Mouse (Mus musculus): ENCODE data around the gene Angpt4. TPM values are rescaled to one million over a fixed set of nuclear protein-coding genes. Genes with fewer than 3 reads are reported as not detected.
A peak's percentile ranks its signal among the peaks of the same experiment; 100 is the strongest.

The Angpt4 gene
- total and polyA plus RNA-seq, 2 experiments from 2014 or later: 0.12 TPM; not detected in 1

DNA sequence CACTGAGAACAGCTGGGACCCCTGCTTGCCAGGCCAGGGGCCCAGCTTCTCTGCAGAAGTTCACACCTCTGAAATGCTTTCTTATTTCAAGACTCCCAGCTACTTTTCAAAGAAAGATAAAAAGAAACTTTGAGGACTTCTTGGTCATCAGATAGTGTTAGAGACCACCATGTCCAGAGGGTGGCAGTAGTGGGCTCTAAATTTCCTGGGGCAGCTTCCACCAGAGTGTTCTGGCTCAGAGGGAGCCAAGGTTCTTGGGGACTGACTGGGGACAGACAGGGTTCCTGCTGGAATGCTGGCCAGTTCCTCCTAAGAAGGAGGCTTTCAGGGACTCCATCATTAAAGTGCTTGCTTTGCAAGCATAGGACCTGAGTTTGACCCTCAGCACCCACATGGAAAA lies 36.5 kb upstream of the Angpt4 start:
- no peak for DNase-seq (ENCODE audit: low spot score)
- H3K9ac ChIP-seq (replicated peaks; ENCODE audit: low read depth, low read length): no peak overlapping the region
- H3K4me3 ChIP-seq (ENCODE audit: low read depth, low read length): no peak overlapping the region
- no peak overlapping the region for H3K4me2 ChIP-seq (ENCODE audit: low read depth, low read length)
- H3K9me3 ChIP-seq (replicated peaks; ENCODE audit: control insufficient read depth, low read length): no peaks in the 10 kb centered on the region
- TF ChIP-seq EP300 (IDR thresholded peaks at IDR 0.05; ENCODE audit: low read depth) (no peak), CTCF (IDR thresholded peaks at IDR 0.05; ENCODE audit: low read depth) (peak; percentile 29; the same call in 1 of the 2 replicates)
- no peaks in the 10 kb centered on the region for H3K4me1 ChIP-seq (ENCODE audit: control insufficient read depth, insufficient read depth)
- H3K36me3 ChIP-seq (replicated peaks; ENCODE audit: control insufficient read depth, insufficient read depth, low read length): no peaks in the 10 kb centered on the region
- H3K27me3 ChIP-seq (ENCODE audit: control insufficient read depth, insufficient read depth, low read length): peaks cover 17% of the 10 kb centered on the region; the same call in 1 of the 2 replicates
- no peak overlapping the region for H3K27ac ChIP-seq (ENCODE audit: low read depth)
- ATAC-seq (ENCODE audit: insufficient read depth, low read depth): no peak

DNA sequence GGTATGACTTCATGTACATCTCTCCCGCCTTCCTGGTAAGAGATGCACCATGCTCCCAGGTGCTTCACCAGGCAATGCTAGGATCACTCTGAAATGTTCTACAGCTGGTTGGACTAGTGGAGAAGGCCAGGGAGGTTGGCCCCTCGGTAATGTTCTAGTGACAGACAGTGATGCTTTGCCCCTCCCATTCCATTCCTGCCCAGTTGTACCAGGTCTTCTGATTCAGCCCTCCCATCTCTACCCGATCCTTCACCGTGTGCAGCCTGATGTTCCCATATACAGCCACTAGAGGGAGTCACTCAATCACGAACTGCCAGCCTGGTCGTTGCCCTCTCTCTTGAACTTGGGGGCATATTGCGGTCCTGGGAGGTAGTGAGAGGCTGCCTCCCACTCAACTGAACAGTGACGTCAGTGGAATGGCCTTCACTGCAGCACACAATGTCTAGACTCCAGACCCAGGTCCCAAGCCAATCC lies 35.0 kb upstream of the Angpt4 start:
- H3K36me3 ChIP-seq (replicated peaks; ENCODE audit: control insufficient read depth, insufficient read depth, low read length): no peaks in the 10 kb centered on the region
- ATAC-seq (ENCODE audit: insufficient read depth, low read depth) (peak; percentile 65), DNase-seq (ENCODE audit: low spot score) (peak; percentile 51)
- TF ChIP-seq CTCF (IDR thresholded peaks at IDR 0.05; ENCODE audit: low read depth): peak; percentile 91
- no peak for TF ChIP-seq EP300 (IDR thresholded peaks at IDR 0.05; ENCODE audit: low read depth)
- no peaks in the 10 kb centered on the region for H3K4me1 ChIP-seq (ENCODE audit: control insufficient read depth, insufficient read depth)
- no peak overlapping the region for H3K4me2 ChIP-seq (ENCODE audit: low read depth, low read length)
- WGBS: 13% methylated on average over 8 of the region's 8 CpGs
- H3K4me3 ChIP-seq (ENCODE audit: low read depth, low read length): no peak overlapping the region
- H3K9me3 ChIP-seq (replicated peaks; ENCODE audit: control insufficient read depth, low read length): no peaks in the 10 kb centered on the region
- H3K27ac ChIP-seq (ENCODE audit: low read depth): no peak overlapping the region
- no peak overlapping the region for H3K9ac ChIP-seq (replicated peaks; ENCODE audit: low read depth, low read length)
- H3K27me3 ChIP-seq (ENCODE audit: control insufficient read depth, insufficient read depth, low read length): peaks cover 17% of the 10 kb centered on the region; the same call in 1 of the 2 replicates

DNA sequence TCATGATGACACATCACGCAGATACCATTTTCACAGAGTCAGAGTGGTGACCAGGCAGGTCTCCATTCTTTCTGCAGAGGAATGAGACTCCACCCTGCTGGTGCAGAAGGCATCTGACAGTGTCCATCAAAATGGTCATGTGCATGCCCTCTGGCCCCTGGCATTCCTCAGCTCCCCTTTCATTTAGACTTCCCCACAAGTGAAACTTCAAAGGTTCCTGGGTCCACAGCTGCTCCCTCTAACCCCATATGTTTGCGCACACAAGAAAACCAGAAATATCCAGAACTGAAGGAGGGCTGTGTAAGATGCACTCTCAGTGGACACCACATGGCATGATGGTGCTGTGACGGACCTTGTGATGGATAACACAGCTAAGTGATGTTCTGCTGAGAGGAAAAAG lies 32.4 kb upstream of the Angpt4 start:
- H3K9ac ChIP-seq (replicated peaks; ENCODE audit: low read depth, low read length): no peak overlapping the region
- WGBS: 56% methylated on average over 3 of the region's 3 CpGs
- no peaks in the 10 kb centered on the region for H3K4me1 ChIP-seq (ENCODE audit: control insufficient read depth, insufficient read depth)
- no peaks in the 10 kb centered on the region for H3K36me3 ChIP-seq (replicated peaks; ENCODE audit: control insufficient read depth, insufficient read depth, low read length)
- DNase-seq (ENCODE audit: low spot score) (no peak), ATAC-seq (ENCODE audit: insufficient read depth, low read depth) (no peak)
- no peaks in the 10 kb centered on the region for H3K9me3 ChIP-seq (replicated peaks; ENCODE audit: control insufficient read depth, low read length)
- no peak overlapping the region for H3K4me3 ChIP-seq (ENCODE audit: low read depth, low read length)
- no peak overlapping the region for H3K4me2 ChIP-seq (ENCODE audit: low read depth, low read length)
- H3K27ac ChIP-seq (ENCODE audit: low read depth): no peak overlapping the region
- 0 out of 2 replicates have a peak, but pooled peaks cover 13% of the 10 kb centered on the region for H3K27me3 ChIP-seq (ENCODE audit: control insufficient read depth, insufficient read depth, low read length)
- TF ChIP-seq CTCF (IDR thresholded peaks at IDR 0.05; ENCODE audit: low read depth): no peak
- no peak for TF ChIP-seq EP300 (IDR thresholded peaks at IDR 0.05; ENCODE audit: low read depth)

DNA sequence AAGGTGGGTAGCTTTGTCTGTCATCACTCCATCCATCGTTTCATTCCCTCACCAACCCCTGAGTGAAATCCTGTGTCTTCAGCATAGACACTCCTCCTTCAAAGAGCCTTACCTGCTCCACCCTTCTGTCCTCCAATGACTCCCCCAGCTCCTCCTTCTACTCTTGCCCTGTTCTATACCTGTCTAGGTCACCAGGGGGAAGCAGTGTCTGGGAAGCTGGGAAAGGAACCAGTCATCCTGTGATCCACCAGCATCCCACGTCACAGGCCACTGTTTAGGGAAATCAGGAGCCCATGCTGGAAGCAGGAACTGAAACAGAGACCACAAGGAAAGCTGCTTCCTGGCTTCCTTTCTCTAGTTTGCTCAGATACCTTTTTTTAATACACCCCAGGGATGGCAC lies 31.2 kb upstream of the Angpt4 start:
- ATAC-seq (ENCODE audit: insufficient read depth, low read depth) (no peak), DNase-seq (ENCODE audit: low spot score) (no peak)
- Histone ChIP-seq H3K4me1 (ENCODE audit: control insufficient read depth, insufficient read depth) (no peaks in the 10 kb centered on the region), H3K9ac (replicated peaks; ENCODE audit: low read depth, low read length) (no peak overlapping the region), H3K4me2 (ENCODE audit: low read depth, low read length) (no peak overlapping the region), H3K36me3 (replicated peaks; ENCODE audit: control insufficient read depth, insufficient read depth, low read length) (no peaks in the 10 kb centered on the region), H3K27ac (ENCODE audit: low read depth) (no peak overlapping the region), H3K27me3 (ENCODE audit: control insufficient read depth, insufficient read depth, low read length) (0 out of 2 replicates have a peak, but pooled peaks cover 6% of the 10 kb centered on the region), H3K9me3 (replicated peaks; ENCODE audit: control insufficient read depth, low read length) (no peaks in the 10 kb centered on the region), H3K4me3 (ENCODE audit: low read depth, low read length) (no peak overlapping the region)
- WGBS: 48% methylated on average over 2 of the region's 2 CpGs
- no peak for TF ChIP-seq EP300 (IDR thresholded peaks at IDR 0.05; ENCODE audit: low read depth)
- TF ChIP-seq CTCF (IDR thresholded peaks at IDR 0.05; ENCODE audit: low read depth): no peak

DNA sequence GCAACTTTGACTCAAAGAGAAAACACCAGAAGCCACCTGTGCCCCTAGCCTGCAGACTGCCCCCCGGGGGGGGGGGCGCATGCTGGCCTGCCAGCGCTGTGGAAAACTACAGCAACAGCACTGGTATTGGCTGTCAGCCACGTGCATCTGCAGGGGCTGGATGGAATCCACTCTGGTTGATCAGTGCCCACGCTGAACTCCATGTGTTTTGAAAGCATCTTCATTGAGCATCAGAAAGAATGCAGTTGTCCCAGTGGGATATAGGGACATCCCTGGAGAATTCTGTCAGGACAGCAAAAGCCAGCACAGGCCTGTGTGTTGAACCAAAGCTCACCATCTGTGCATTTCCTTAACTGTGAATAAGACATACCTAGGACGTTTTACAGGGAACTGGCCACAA lies 20.0 kb upstream of the Angpt4 start:
- no peak overlapping the region for H3K27ac ChIP-seq (ENCODE audit: low read depth)
- no peak overlapping the region for H3K4me2 ChIP-seq (ENCODE audit: low read depth, low read length)
- no peak for ATAC-seq (ENCODE audit: insufficient read depth, low read depth)
- no peak for TF ChIP-seq EP300 (IDR thresholded peaks at IDR 0.05; ENCODE audit: low read depth)
- TF ChIP-seq CTCF (IDR thresholded peaks at IDR 0.05; ENCODE audit: low read depth): no peak
- no peaks in the 10 kb centered on the region for H3K36me3 ChIP-seq (replicated peaks; ENCODE audit: control insufficient read depth, insufficient read depth, low read length)
- H3K9me3 ChIP-seq (replicated peaks; ENCODE audit: control insufficient read depth, low read length): no peaks in the 10 kb centered on the region
- H3K4me3 ChIP-seq (ENCODE audit: low read depth, low read length): no peak overlapping the region
- H3K9ac ChIP-seq (replicated peaks; ENCODE audit: low read depth, low read length): no peak overlapping the region
- DNase-seq (ENCODE audit: low spot score): no peak
- no peaks in the 10 kb centered on the region for H3K27me3 ChIP-seq (ENCODE audit: control insufficient read depth, insufficient read depth, low read length)
- 37% methylated on average over 5 of the region's 6 CpGs for WGBS
- no peaks in the 10 kb centered on the region for H3K4me1 ChIP-seq (ENCODE audit: control insufficient read depth, insufficient read depth)

DNA sequence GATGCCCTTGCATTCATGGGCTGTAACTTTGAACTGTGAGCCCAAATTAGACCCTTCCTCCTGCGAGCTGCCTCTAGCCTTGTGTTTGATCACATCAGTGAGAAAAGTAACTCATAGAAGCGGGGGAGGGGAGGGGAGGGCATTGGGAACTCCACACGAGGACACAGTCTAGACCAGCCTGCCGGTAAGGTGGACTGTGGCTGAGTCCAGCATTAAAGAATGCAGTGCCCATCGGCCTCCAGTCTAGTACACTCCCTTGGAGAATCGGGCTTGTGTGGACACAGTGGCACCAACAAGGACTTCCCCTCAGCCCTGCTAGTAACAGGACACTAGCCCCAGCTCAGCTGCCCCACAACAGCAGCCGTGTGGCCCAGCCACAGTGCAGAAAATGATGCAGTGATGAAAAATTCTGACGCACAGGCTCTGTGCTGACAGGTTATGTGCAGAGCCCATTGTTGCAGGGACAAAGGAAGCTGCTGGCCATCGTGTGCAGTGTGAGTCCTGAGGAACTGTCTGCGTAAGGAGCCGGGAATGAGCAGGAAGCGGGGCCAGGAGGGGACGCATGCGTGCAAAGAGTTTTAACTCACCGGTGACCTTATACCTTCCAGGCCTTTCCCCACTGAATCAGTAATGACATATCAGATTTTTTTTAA lies 17.8 kb upstream of the Angpt4 start:
- Histone ChIP-seq H3K4me2 (ENCODE audit: low read depth, low read length) (no peak overlapping the region), H3K27me3 (ENCODE audit: control insufficient read depth, insufficient read depth, low read length) (no peaks in the 10 kb centered on the region), H3K9ac (replicated peaks; ENCODE audit: low read depth, low read length) (no peak overlapping the region), H3K4me1 (ENCODE audit: control insufficient read depth, insufficient read depth) (no peaks in the 10 kb centered on the region), H3K27ac (ENCODE audit: low read depth) (no peak overlapping the region), H3K36me3 (replicated peaks; ENCODE audit: control insufficient read depth, insufficient read depth, low read length) (no peaks in the 10 kb centered on the region), H3K9me3 (replicated peaks; ENCODE audit: control insufficient read depth, low read length) (no peaks in the 10 kb centered on the region), H3K4me3 (ENCODE audit: low read depth, low read length) (no peak overlapping the region)
- WGBS: 39% methylated on average over 15 of the region's 15 CpGs
- ATAC-seq (ENCODE audit: insufficient read depth, low read depth): no peak
- DNase-seq (ENCODE audit: low spot score): no peak
- TF ChIP-seq EP300 (IDR thresholded peaks at IDR 0.05; ENCODE audit: low read depth) (no peak), CTCF (IDR thresholded peaks at IDR 0.05; ENCODE audit: low read depth) (no peak)

Measured in heart, postnatal 0 days (tissue).